Mouse (Mus musculus): ENCODE data around the gene Olfr376. TPM values are rescaled to one million over a fixed set of nuclear protein-coding genes. Genes with fewer than 3 reads are reported as not detected.

Gene Olfr376
- total and polyA plus RNA-seq, 3 experiments, result not detected

- H3K9ac ChIP-seq (ENCODE audit: insufficient read depth, low read depth), result no peak overlapping the region
- TF ChIP-seq RCOR1 (conservative IDR thresholded peaks at IDR 0.05; ENCODE audit: low read depth, low read length) (no peak), MEF2A (IDR thresholded peaks at IDR 0.05; ENCODE audit: borderline replicate concordance, low read depth, low read length) (no peak), ZC3H11A (IDR thresholded peaks at IDR 0.05; ENCODE audit: low read depth, low read length) (no peak), UBTF (IDR thresholded peaks at IDR 0.05; ENCODE audit: low read depth, low read length) (no peak)
- H3K9me3 ChIP-seq (replicated peaks; ENCODE audit: low read length), result peaks cover 4% of the 10 kb centered on the region
- dilution Hi-C loops (cut with MboI; ENCODE audit: extremely low pct_ligation_motif_present, extremely low pct_unique_long_range_greater_than_20kb, low sequenced_read_pairs) (no loop called here), in situ Hi-C loops (cut with MboI; ENCODE audit: low pct_ligation_motif_present, low pct_unique_long_range_greater_than_20kb, low sequenced_read_pairs) (no loop called here)
- H3K36me3 ChIP-seq (replicated peaks in 1 of 2; ENCODE audit: control insufficient read depth in 1 of 2, insufficient read depth in 1 of 2, low read length in 1 of 2), result no peaks in the 10 kb centered on the region
- no peak overlapping the region for H3K4me2 ChIP-seq (ENCODE audit: insufficient read depth, low read depth, poor library complexity, severe bottlenecking)
- DNase-seq (ENCODE audit: extremely low read depth), result no peak
- H3K4me1 ChIP-seq (ENCODE audit: control insufficient read depth in 1 of 2, insufficient read depth in 2 of 2), result no peaks in the 10 kb centered on the region
- H3K27me3 ChIP-seq (replicated peaks), result peaks cover 60% of the 10 kb centered on the region
- no peak overlapping the region for H3K27ac ChIP-seq (ENCODE audit: insufficient read depth, low read depth)
- H3K4me3 ChIP-seq (replicated peaks in 1 of 3; ENCODE audit: low read depth in 2 of 3, low read length in 2 of 3, poor library complexity in 1 of 3), result no peak overlapping the region
- H3K79me2 ChIP-seq (replicated peaks; ENCODE audit: control insufficient read depth, extremely low read depth, insufficient read depth, poor library complexity, severe bottlenecking), result no peaks in the 10 kb centered on the region
Observed at GRCm38 (mm10) chr11:73336919-73337318, 34.1 kb upstream of the Olfr376 start.

GRCm38 (mm10) chr11:73350483-73350882 lies 20.6 kb upstream of the Olfr376 start, which contains the start of gene Olfr20:
Gene Olfr20 (plus strand): TSS chr11:73350783.
- Histone ChIP-seq H3K4me2 (ENCODE audit: insufficient read depth, low read depth, poor library complexity, severe bottlenecking) (no peak within 1 kb of the TSS), H3K27ac (ENCODE audit: insufficient read depth, low read depth) (no peak within 1 kb of the TSS), H3K79me2 (replicated peaks; ENCODE audit: control insufficient read depth, extremely low read depth, insufficient read depth, poor library complexity, severe bottlenecking) (no peaks in the 10 kb centered on the region), H3K36me3 (replicated peaks in 1 of 2; ENCODE audit: control insufficient read depth in 1 of 2, insufficient read depth in 1 of 2, low read length in 1 of 2) (no peaks in the 10 kb centered on the region), H3K9ac (ENCODE audit: insufficient read depth, low read depth) (no peak within 1 kb of the TSS), H3K4me3 (replicated peaks in 1 of 3; ENCODE audit: low read depth in 2 of 3, low read length in 2 of 3, poor library complexity in 1 of 3) (no peak within 1 kb of the TSS), H3K27me3 (replicated peaks) (peaks cover 66% of the 10 kb centered on the region), H3K4me1 (ENCODE audit: control insufficient read depth in 1 of 2, insufficient read depth in 2 of 2) (no peaks in the 10 kb centered on the region), H3K9me3 (replicated peaks; ENCODE audit: low read length) (no peaks in the 10 kb centered on the region)
- in situ Hi-C loops (cut with MboI; ENCODE audit: low pct_ligation_motif_present, low pct_unique_long_range_greater_than_20kb, low sequenced_read_pairs) (no loop called here), dilution Hi-C loops (cut with MboI; ENCODE audit: extremely low pct_ligation_motif_present, extremely low pct_unique_long_range_greater_than_20kb, low sequenced_read_pairs) (no loop called here)
- TF ChIP-seq USF2 (conservative IDR thresholded peaks at IDR 0.05; ENCODE audit: low read depth, low read length), result no peak
- no peak for TF ChIP-seq TBP (conservative IDR thresholded peaks at IDR 0.05; ENCODE audit: low read depth, low read length)
- TF ChIP-seq POLR2AphosphoS2 (IDR thresholded peaks at IDR 0.05; ENCODE audit: low read depth, low read length), result no peak
- TF ChIP-seq RCOR1 (conservative IDR thresholded peaks at IDR 0.05; ENCODE audit: low read depth, low read length), result no peak
- no peak for TF ChIP-seq ETS1 (conservative IDR thresholded peaks at IDR 0.05; ENCODE audit: low read depth, low read length)
- no peak for TF ChIP-seq TCF12 (IDR thresholded peaks at IDR 0.05; ENCODE audit: low read depth, low read length)
- no peak for TF ChIP-seq ZC3H11A (IDR thresholded peaks at IDR 0.05; ENCODE audit: low read depth, low read length)
- no peak for DNase-seq (ENCODE audit: extremely low read depth)

- Histone ChIP-seq H3K9ac (ENCODE audit: insufficient read depth, low read depth) (no peak overlapping the region), H3K4me3 (replicated peaks in 1 of 3; ENCODE audit: low read depth in 2 of 3, low read length in 2 of 3, poor library complexity in 1 of 3) (no peak overlapping the region), H3K4me2 (ENCODE audit: insufficient read depth, low read depth, poor library complexity, severe bottlenecking) (no peak overlapping the region), H3K4me1 (ENCODE audit: control insufficient read depth in 1 of 2, insufficient read depth in 2 of 2) (no peaks in the 10 kb centered on the region), H3K27me3 (replicated peaks) (peaks cover 67% of the 10 kb centered on the region), H3K79me2 (replicated peaks; ENCODE audit: control insufficient read depth, extremely low read depth, insufficient read depth, poor library complexity, severe bottlenecking) (no peaks in the 10 kb centered on the region), H3K9me3 (replicated peaks; ENCODE audit: low read length) (no peaks in the 10 kb centered on the region), H3K36me3 (replicated peaks in 1 of 2; ENCODE audit: control insufficient read depth in 1 of 2, insufficient read depth in 1 of 2, low read length in 1 of 2) (no peaks in the 10 kb centered on the region), H3K27ac (ENCODE audit: insufficient read depth, low read depth) (no peak overlapping the region)
- TF ChIP-seq IRF4 (IDR thresholded peaks at IDR 0.05; ENCODE audit: low read depth, low read length), result no peak
- TF ChIP-seq KAT2A (IDR thresholded peaks at IDR 0.05; ENCODE audit: insufficient replicate concordance, low read length), result no peak
- no peak for TF ChIP-seq ZNF384 (IDR thresholded peaks at IDR 0.05; ENCODE audit: low read depth, low read length)
- no peak for TF ChIP-seq SIN3A (IDR thresholded peaks at IDR 0.05; ENCODE audit: low read length)
- no peak for TF ChIP-seq GABPA (IDR thresholded peaks at IDR 0.05; ENCODE audit: insufficient replicate concordance, low read depth, low read length)
- TF ChIP-seq JUN (IDR thresholded peaks at IDR 0.05; ENCODE audit: insufficient read depth, low read depth, low read length), result no peak
- no peak for TF ChIP-seq CTCF (conservative IDR thresholded peaks at IDR 0.05 in 1 of 2, IDR thresholded peaks at IDR 0.05 in 1 of 2; ENCODE audit: low read depth in 2 of 2, low read length in 2 of 2)
- no peak for TF ChIP-seq MEF2A (IDR thresholded peaks at IDR 0.05; ENCODE audit: borderline replicate concordance, low read depth, low read length)
- no peak for TF ChIP-seq HCFC1 (IDR thresholded peaks at IDR 0.05; ENCODE audit: low read depth, low read length)
- TF ChIP-seq MAZ (IDR thresholded peaks at IDR 0.05; ENCODE audit: low read depth, low read length), result no peak
- TF ChIP-seq ETS1 (conservative IDR thresholded peaks at IDR 0.05; ENCODE audit: low read depth, low read length), result no peak
- no peak for DNase-seq (ENCODE audit: extremely low read depth)
- in situ Hi-C loops (cut with MboI; ENCODE audit: low pct_ligation_motif_present, low pct_unique_long_range_greater_than_20kb, low sequenced_read_pairs), result no loop called here
- dilution Hi-C loops (cut with MboI; ENCODE audit: extremely low pct_ligation_motif_present, extremely low pct_unique_long_range_greater_than_20kb, low sequenced_read_pairs), result no loop called here
Observed at GRCm38 (mm10) chr11:73395374-73395773, 24.3 kb downstream of the Olfr376 start.
